Mouse (Mus musculus) stomach, embryonic 16.5 days (tissue): Measurements from ENCODE around the gene Gm10837. TPM values are rescaled to one million over a fixed set of nuclear protein-coding genes. Genes with fewer than 3 reads are reported as not detected.

Experiments
- ATAC-seq: fragments of 200-750 bp; cut with Nextera tagmentation; 2 replicates; pipeline ENCODE4 v1.8.0; 2017; ENCODE audit warnings: moderate number of reproducible peaks, moderate TSS enrichment; ENCODE audit not compliant: insufficient read depth, low FRiP score
- H3K27ac ChIP-seq: fragments of 300-500 bp; sonication (generic); 2 replicates; pipeline ENCODE4 v1.5.1; 2014; ENCODE audit warnings: low read length
- H3K27me3 ChIP-seq: fragments of 300-500 bp; sonication (generic); 2 replicates; pipeline ENCODE4 v1.6.1; 2014; ENCODE audit warnings: low read length, control low read depth, mixed read lengths; ENCODE audit not compliant: control insufficient read depth, insufficient read depth
- H3K36me3 ChIP-seq: fragments of 300-500 bp; sonication (generic); 2 replicates; pipeline ENCODE4 v1.6.1; 2014; ENCODE audit warnings: low read length; ENCODE audit not compliant: control insufficient read depth, insufficient read depth
- H3K4me1 ChIP-seq: fragments of 300-500 bp; sonication (generic); 2 replicates; pipeline ENCODE4 v1.6.1; 2014; ENCODE audit warnings: low read length, control low read depth, mixed read lengths; ENCODE audit not compliant: control insufficient read depth, insufficient read depth
- H3K4me2 ChIP-seq: fragments of 300-500 bp; sonication (generic); 2 replicates; pipeline ENCODE4 v1.6.1; 2014; ENCODE audit warnings: low read depth, low read length, mixed read lengths
- H3K4me3 ChIP-seq: fragments of 300-500 bp; sonication (generic); replicated peaks from 2 replicates; pipeline ENCODE4 v1.5.1; 2014; ENCODE audit warnings: mild to moderate bottlenecking, low read length
- H3K9ac ChIP-seq: fragments of 300-500 bp; sonication (generic); 2 replicates; pipeline ENCODE4 v1.6.1; 2014; ENCODE audit warnings: low read length
- H3K9me3 ChIP-seq: fragments of 300-500 bp; sonication (generic); replicated peaks from 2 replicates; pipeline ENCODE4 v1.6.1; 2016; ENCODE audit warnings: low read length, control low read depth; ENCODE audit not compliant: control insufficient read depth
- WGBS: fragments of 180-500 bp; shearing (Covaris S2); extraction: QIAGEN DNeasy Blood & Tissue Kit; methylation state at CpG from one replicate; pipeline ENCODE4 v1.1.7; 2014; 5-methylcytosine and 5-hydroxymethylcytosine counted together
- polyA plus RNA-seq: library from polyadenylated mRNA; unstranded; fragments of >200 nt; fragmentation: Nextera tagmentation; extraction: Ambion mirVana; gene quantifications from 2 replicates; pipeline ENCODE4 v1.2.1, GENCODE M21; 2015

Gene Gm10837
- polyA plus RNA-seq, 1 experiment from 2014 or later = not detected

DNA sequence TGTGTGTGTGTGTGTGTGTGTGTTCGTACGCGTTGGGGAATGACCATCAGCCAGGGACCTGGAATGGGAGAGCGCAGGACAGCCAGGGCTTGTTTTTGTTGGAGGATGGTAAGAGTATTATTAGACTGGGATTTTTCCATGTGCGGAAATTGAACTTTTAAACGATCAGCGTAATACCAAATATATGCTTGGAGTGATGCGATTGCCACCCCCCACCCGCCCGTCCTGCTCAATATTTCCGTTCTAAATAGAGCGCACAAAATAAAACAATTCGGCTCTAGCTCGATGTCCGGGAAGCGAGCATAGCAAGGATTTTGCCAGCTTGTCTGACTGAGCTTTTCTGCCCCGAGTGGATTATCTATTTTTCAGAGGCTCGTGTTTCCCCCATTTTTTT is 13.6 kb upstream of the Gm10837 start:
- Histone ChIP-seq H3K9me3 (no peaks in the 10 kb centered on the region), H3K27ac (no peak overlapping the region), H3K9ac (no peak overlapping the region), H3K4me1 (peaks cover 11% of the 10 kb centered on the region), H3K27me3 (peaks cover 86% of the 10 kb centered on the region), H3K4me2 (no peak overlapping the region), H3K36me3 (no peaks in the 10 kb centered on the region), H3K4me3 (no peak overlapping the region)
- WGBS = 2% methylated on average over 18 of the region's 18 CpGs
- no peak for ATAC-seq

GRCm38 (mm10) chr14:122477261-122477671 is 13.1 kb upstream of the Gm10837 start:
- 2% methylated on average over 20 of the region's 20 CpGs for WGBS
- Histone ChIP-seq H3K4me1 (peaks cover 11% of the 10 kb centered on the region), H3K9ac (no peak overlapping the region), H3K9me3 (no peaks in the 10 kb centered on the region), H3K27me3 (peaks cover 88% of the 10 kb centered on the region), H3K27ac (no peak overlapping the region), H3K4me3 (no peak overlapping the region), H3K4me2 (no peak overlapping the region), H3K36me3 (no peaks in the 10 kb centered on the region)
- no peak for ATAC-seq

DNA sequence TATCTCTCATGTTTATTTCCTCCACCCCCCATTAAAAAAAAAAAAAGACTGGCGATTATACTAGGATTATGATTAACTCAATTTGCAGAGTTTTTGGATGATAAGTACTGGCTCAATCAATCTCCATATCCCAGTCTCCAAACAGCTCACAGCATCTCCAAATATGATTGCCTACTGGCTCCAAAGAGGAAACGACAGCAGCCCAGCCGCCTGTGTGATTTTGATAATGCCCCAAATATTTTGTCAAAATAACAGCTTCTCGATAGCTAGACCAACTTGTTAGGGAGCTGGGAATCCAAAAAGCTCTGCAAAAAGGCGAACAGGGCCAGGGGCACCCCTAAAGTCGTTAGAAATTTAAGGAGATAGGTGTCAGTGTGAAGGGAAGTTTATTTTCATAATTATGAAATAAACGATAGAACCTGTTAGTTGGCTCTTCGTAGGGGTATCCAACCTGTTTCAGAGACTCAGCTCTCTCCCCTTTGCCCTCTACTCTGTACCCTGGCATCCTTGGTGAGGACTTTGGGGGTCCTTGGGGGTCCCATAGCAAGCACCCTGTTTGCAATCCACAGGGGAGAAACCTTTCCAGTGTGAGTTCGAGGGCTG is 12.3 kb upstream of the Gm10837 start:
- no peak overlapping the region for H3K27ac ChIP-seq

DNA sequence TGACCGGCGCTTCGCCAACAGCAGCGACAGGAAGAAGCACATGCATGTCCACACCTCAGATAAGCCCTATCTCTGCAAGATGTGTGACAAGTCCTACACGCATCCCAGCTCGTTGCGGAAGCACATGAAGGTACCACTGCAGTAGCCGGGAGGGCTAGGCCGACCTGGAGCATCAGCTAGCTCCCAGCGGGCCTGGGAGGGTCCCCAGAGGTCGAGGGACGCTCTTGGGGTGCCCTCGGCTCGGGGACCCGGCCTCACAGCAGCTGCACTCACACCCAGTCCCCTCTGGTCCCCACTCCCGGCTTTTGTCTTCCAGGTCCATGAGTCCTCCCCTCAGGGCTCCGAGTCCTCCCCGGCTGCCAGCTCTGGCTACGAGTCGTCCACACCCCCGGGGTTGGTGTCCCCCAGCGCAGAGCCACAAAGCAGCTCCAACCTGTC is 11.8 kb upstream of the Gm10837 start:
- Histone ChIP-seq H3K36me3 (no peaks in the 10 kb centered on the region), H3K27ac (no peak overlapping the region), H3K4me1 (peaks cover 11% of the 10 kb centered on the region), H3K4me3 (no peak overlapping the region), H3K27me3 (peaks cover 90% of the 10 kb centered on the region), H3K9ac (no peak overlapping the region), H3K9me3 (no peaks in the 10 kb centered on the region), H3K4me2 (no peak overlapping the region)
- ATAC-seq = no peak
- WGBS = under 1% methylated on average over 22 of the region's 22 CpGs

More for the DNA sequence above, 12.3 kb upstream of the Gm10837 start:
- H3K4me2 ChIP-seq = no peak overlapping the region
- ATAC-seq = no peak
- H3K9ac ChIP-seq = no peak overlapping the region
- H3K4me1 ChIP-seq = peaks cover 11% of the 10 kb centered on the region
- H3K36me3 ChIP-seq = no peaks in the 10 kb centered on the region
- H3K9me3 ChIP-seq = no peaks in the 10 kb centered on the region
- peaks cover 90% of the 10 kb centered on the region for H3K27me3 ChIP-seq
- 2% methylated on average over 9 of the region's 9 CpGs for WGBS
- no peak overlapping the region for H3K4me3 ChIP-seq

- H3K4me1 ChIP-seq = peaks cover 11% of the 10 kb centered on the region
- WGBS = 21% methylated on average over 17 of the region's 17 CpGs
- no peak overlapping the region for H3K9ac ChIP-seq
- no peak overlapping the region for H3K4me3 ChIP-seq
- H3K27me3 ChIP-seq = peaks cover 90% of the 10 kb centered on the region
- no peak for ATAC-seq
- H3K9me3 ChIP-seq = no peaks in the 10 kb centered on the region
- no peak overlapping the region for H3K4me2 ChIP-seq
- H3K36me3 ChIP-seq = no peaks in the 10 kb centered on the region
- no peak overlapping the region for H3K27ac ChIP-seq
Measured at GRCm38 (mm10) chr14:122479461-122480109, 10.8 kb upstream of the Gm10837 start.

GRCm38 (mm10) chr14:122480355-122480754 is 10.0 kb upstream of the Gm10837 start:
- no peak overlapping the region for H3K4me3 ChIP-seq
- H3K4me2 ChIP-seq = no peak overlapping the region
- ATAC-seq = no peak
- WGBS = 3% methylated on average over 2 of the region's 2 CpGs
- peaks cover 91% of the 10 kb centered on the region for H3K27me3 ChIP-seq
- H3K27ac ChIP-seq = no peak overlapping the region
- no peaks in the 10 kb centered on the region for H3K9me3 ChIP-seq
- H3K36me3 ChIP-seq = no peaks in the 10 kb centered on the region
- 0 out of 2 replicates have a peak, but pooled peaks cover 6% of the 10 kb centered on the region for H3K4me1 ChIP-seq
- no peak overlapping the region for H3K9ac ChIP-seq

GRCm38 (mm10) chr14:122481181-122481580 is 9.2 kb upstream of the Gm10837 start:
- peaks cover 89% of the 10 kb centered on the region for H3K27me3 ChIP-seq
- H3K9me3 ChIP-seq = no peaks in the 10 kb centered on the region
- H3K9ac ChIP-seq = no peak overlapping the region
- H3K36me3 ChIP-seq = no peaks in the 10 kb centered on the region
- H3K4me2 ChIP-seq = no peak overlapping the region
- H3K4me1 ChIP-seq = 0 out of 2 replicates have a peak, but pooled peaks cover under 1% of the 10 kb centered on the region
- H3K27ac ChIP-seq = no peak overlapping the region
- no peak for ATAC-seq
- no peak overlapping the region for H3K4me3 ChIP-seq
- whole genome bisulfite sequencing = 5% methylated on average over 15 of the region's 15 CpGs

DNA sequence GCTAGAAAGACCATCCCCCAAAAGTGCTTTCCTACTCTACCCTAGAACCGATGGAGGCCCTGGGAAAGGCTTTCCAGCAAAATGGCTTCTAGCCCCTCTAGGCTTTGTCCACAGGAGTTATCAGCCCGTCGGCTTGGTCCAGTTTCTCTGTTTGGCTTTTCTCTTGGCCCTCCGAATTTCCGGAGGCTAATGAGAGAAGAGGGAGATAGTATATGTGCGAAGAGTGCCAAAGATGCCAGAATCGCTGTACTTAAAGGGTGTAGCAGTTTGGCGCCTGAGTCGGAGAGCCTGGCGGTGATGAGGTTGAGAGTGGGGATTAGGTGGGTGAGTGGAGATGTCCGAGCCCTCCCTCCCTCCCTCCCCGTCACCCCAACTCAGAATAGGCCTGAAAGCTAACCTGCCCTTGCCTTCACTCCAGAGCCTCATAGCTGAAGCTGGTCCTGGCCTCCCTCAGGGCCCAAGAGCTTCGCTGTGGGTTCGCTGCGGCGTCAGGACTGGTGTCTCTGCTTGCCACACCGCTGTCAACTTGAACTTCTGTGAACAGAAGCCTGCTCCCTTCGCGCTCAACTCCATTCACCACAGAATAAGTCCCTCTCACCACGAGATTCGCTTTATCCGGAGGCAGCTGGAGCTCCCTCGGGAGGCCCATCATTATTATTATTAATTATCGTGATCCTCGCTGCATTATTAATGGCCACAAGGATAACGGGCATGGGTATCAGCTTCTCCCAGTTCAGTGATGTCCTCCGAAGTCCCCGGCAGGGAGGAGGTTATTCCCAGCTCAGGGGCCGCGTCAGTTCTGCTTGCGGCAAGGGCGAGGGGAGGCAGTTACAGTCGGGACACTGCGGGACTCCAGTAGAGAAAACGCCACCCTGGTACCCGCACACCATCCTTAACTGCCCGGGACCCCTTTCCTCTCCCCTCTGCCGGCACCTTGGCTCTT is 8.0 kb upstream of the Gm10837 start:
- no peak overlapping the region for H3K4me3 ChIP-seq
- WGBS = 1% methylated on average over 38 of the region's 38 CpGs
- no peak overlapping the region for H3K9ac ChIP-seq
- ATAC-seq = no peak
- no peaks in the 10 kb centered on the region for H3K4me1 ChIP-seq
- peaks cover 86% of the 10 kb centered on the region for H3K27me3 ChIP-seq
- no peak overlapping the region for H3K4me2 ChIP-seq
- H3K27ac ChIP-seq = no peak overlapping the region
- H3K36me3 ChIP-seq = no peaks in the 10 kb centered on the region
- no peaks in the 10 kb centered on the region for H3K9me3 ChIP-seq

GRCm38 (mm10) chr14:122483024-122483385 is 7.4 kb upstream of the Gm10837 start:
- H3K9ac ChIP-seq = no peak overlapping the region

More at GRCm38 (mm10) chr14:122483024-122483385, 7.4 kb upstream of the Gm10837 start:
- no peak overlapping the region for H3K4me2 ChIP-seq
- 2% methylated on average over 5 of the region's 5 CpGs for WGBS
- no peak overlapping the region for H3K4me3 ChIP-seq
- no peaks in the 10 kb centered on the region for H3K36me3 ChIP-seq
- ATAC-seq = no peak
- H3K4me1 ChIP-seq = no peaks in the 10 kb centered on the region
- H3K9me3 ChIP-seq = no peaks in the 10 kb centered on the region
- peaks cover 82% of the 10 kb centered on the region for H3K27me3 ChIP-seq
- H3K27ac ChIP-seq = no peak overlapping the region
